Mouse (Mus musculus) ES-Bruce4 (cell line): ENCODE results near the gene Eml3.

Experiments used
- CTCF ChIP-seq: IDR thresholded peaks from one replicate; pipeline ENCODE4 v1.8.1; 2011; ENCODE audit warnings: low read depth, low read length
- POLR2A ChIP-seq: IDR thresholded peaks from one replicate; pipeline ENCODE4 v1.8.1; 2011; ENCODE audit warnings: low read length; ENCODE audit not compliant: insufficient read depth

DNA sequence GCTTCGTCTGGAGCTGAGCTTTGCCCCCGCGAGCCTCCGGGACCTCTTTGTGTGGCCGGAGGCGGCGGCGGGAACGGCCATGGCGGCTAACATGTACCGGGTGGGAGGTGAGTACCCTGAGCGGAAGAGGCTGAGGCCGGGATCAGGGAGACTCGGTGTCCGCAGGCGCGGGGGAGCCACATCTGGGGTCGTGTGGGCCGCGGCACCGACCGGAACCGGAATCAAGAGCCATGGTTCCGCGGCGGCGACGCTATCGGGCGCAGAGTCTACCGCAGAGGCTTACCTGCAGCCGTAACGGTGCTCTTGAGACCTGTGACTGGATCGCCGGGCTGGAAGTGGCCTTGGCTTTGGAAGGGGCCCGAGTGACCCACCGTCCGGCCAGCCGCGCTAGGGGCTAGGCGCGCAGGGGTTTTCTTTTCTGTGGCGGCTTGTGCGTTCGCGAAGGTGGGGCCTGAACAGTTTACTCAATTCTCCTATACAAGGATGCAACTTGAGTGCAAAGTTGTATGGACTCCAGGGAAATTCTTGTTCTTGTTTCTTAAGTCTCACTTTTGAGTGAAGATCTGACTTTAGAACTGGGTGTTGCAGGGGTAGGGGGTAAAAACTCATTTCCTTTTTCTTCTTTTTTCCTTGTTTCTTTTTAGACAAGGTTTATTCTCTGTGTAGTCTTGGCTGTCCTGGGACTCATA lies 13.1 kb downstream of the Eml3 start:
- TF ChIP-seq CTCF: no peak
- no peak for TF ChIP-seq POLR2A
